Mouse (Mus musculus) heart, adult 8-10 months (tissue): ENCODE results near the gene Tmem253. TPM values are rescaled to one million over a fixed set of nuclear protein-coding genes. Genes with fewer than 3 reads are reported as not detected.
A peak's percentile ranks its signal among the peaks of the same experiment; 100 is the strongest.

Source experiments
- DNase-seq: peaks from one replicate; pipeline ENCODE4 v3.0.0; 2022; ENCODE audit warnings: low spot score
- total RNA-seq, 4 experiments: library from RNA; stranded (reverse); gene quantifications; 2 replicates each; pipeline ENCODE4 v1.2.4; 2022

Gene Tmem253
- total RNA-seq, 4 experiments from 2014 or later = 1.6 to 4.4 (median 2.5) TPM

DNA sequence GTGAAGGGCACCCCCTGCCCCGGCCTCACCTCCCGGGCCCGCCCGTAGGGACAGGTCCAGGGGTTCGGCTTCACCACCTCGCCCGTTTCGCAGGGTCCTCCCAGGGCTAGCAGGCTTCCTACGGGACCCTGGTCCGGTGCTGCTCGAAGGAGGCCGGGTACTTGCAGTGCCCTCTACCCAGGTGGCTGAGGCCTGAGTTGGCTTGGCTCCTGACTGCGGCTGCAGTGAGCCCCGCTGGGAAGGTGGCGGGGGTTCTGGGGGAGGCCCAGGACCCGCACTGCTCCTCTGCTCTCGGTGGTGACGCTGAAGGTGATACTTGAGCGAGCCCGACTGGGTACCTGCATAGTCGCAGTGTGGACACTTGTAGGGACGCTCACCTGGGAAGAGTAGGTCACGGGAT lies 8.7 kb upstream of the Tmem253 start:
- DNase-seq = no peak

DNA sequence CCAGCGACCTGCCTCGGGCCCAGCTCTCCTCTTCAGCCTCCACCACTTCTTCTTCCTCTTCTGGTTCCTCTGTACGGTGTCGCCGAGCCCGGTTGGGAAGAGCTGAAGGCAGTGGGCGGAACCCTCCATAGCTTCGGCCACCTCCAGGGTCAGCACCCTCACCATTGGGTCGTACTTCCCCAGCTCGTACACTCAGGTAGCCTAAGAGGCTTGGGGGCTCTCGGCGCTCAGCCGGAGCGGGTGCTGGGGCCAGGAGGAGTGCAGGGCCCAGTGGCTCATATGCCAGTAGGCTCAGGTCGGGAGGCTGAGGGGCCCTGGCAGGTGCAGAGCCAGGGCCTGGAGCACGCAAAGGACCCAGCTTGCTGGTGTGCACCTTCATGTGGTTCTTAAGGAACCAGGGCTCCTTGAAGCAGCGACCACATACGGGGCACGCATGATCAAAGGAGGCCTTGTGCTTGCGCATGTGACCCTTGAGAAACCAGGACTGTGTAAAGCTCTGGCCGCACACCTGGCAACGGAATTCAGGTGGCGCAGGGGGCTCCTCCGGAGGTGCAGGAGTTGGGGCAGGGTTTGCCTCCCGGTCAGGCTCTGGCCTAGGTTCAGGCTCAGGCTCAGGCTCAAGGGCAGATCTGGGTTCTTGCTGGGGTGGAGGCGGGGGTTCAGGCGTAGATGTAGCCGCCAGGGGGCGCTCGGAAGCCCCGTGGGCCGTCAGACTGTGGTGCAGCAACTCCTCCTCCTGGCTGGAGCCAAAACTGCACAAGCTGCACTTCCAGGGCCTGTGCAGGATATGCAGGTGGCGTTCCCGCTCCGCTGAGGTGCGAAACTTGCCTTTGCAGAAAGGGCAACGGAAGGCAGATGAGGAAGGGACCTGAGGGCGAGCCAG lies 6.9 kb upstream of the Tmem253 start:
- peak; percentile 88 for DNase-seq

DNA sequence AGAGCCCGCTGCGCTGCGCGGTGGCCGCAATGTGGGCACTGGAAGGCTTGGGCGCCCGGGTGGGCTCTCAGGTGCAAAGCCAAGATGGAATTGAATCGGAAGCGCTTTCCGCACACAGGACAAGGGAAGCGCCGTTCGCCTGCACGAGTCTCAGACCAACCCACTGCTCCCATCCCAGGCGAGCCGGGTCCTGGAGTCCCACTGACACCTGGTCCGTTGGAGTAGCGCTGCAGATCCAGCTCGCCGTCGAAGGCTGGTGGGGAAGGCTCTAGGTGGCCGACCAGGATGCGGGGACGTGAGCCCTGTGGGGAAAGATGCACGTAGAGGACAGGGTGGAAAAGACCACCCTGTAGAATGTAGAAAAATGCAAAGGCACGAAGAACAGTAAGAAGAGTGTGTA lies 6.1 kb upstream of the Tmem253 start:
- no peak for DNase-seq

DNA sequence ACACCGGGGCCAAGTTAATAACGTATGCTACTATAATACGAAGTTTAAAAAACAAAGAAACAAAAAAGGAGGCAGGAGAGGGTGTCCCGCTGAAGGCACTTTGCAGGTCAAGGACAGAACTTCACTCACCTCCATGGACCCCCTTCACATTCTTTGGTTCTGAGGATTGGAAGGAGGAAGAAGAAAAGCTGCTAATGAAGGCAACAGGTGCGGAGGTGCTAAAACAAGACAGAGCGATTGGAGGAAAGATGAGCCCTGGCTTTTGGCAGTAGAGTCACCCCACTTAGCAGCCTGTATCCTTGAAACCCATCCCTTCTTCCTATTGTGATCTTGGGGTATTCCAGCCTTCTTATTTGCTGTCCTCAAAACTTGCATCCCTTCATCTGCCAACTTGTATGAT lies 5.6 kb upstream of the Tmem253 start:
- DNase-seq = no peak

DNA sequence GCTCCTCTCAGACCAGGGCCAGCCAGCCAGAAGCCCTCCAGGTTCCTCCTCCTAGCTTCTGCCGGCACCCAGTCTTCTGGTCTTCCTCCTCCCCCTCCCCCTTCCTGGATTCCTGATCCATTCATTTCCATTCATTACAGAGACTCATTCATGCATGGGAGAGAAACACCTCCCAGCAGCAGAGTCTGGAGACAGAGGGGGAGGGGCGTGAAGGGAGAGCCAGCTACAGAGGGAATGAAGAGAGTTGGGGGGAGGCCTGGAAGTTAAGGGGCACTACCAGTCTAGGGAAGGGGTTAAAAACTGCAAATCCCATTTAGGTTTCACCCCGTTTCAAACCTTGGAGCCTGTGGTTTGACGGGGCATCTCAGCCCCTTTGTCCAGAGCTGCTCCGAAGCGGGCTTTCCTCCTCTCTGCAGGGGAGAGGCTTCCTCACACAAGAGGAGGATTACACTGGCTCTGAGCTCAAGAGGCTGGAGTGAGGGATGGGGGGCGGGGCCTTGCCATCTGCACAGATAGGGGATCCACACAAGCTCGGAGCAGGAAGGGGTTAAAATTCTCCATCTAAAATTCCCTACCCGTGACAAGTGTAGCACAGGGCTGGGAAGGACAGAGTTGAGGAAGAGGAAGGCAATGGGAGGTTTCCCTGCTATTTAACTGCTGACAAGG lies 4.9 kb upstream of the Tmem253 start:
- no peak for DNase-seq

DNA sequence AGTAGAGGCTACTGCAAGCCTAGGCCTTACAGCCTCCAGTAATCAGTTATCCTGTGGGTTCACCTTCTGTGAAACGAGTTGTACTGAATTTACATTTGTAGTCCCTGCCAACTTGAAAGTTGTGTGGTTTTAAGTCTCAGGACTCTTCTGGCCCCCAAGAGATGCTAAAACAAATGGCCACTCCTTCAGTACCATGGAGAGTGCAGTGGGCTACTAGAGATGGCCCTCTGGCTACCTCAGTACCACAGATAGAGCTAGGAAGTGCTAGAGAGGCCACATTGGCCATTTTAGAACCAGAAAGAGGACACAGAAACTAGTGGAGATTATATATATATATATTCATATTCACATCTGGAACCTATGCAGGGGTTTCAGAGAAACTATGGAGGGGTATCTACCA lies 3.8 kb upstream of the Tmem253 start:
- no peak for DNase-seq

DNA sequence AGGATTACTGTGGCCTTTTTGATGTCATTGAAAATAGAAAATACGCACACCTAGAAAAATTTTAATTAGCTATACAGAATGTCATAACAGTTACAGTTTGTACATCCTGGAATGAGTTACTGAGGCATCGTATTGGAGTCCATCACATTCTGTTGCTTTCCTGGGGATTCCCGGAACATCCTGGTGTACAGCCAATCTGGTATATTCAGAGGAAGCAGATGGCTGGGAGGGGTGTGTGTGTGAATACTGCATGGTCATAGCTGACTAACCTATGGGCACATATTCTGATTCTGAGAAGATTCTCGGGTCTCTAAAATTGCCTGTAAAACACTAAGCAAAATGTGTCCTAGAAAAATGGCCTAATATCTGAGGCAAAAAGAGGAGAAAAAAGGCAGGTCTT lies 3.4 kb upstream of the Tmem253 start:
- DNase-seq = no peak

DNA sequence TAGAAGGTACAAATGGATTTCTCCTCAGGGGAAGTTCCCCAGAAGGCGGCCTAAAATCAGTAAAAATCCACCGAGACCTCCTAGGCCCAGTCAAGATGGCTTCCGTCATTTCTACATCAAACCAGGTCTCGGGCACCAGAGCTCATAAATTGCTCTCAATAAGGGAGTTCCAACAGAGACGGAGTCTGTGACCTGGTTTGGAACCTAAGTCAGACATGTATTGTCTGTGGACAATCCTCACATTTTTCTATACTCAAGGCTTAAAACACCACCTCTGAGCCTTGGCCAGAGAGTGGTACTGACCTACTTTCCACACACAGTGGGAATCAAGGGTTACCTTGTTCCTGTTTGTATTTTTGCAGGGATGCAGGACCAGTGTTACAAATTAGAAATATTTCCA lies 2.9 kb upstream of the Tmem253 start:
- DNase-seq = no peak

DNA sequence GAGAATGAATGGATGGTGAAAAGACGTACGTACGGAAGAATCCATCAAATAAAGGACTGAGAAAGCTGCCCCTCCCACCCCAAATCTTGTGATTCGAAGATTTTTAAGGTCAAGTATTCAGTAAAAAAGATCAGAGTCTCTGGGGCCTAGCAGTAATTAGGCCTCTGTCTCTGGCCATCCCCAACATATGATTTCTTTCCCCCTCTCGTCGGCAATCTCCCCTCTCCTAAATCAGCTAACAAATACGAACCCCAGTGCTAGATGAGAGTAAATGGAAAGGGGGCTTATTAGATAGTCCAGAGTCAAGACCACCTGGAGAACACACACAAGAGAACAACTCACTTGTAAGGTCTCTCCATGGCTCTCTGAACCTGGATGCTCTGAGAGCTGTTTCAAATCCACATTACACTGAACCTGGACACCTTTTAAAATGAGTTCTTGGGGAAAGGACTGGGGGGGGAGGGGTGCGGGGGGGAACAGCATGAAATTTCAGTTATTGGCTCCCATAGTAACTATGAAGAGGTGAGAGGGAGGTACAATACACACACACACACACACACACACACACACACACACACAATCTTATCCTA lies 2.3 kb upstream of the Tmem253 start:
- DNase-seq = no peak

DNA sequence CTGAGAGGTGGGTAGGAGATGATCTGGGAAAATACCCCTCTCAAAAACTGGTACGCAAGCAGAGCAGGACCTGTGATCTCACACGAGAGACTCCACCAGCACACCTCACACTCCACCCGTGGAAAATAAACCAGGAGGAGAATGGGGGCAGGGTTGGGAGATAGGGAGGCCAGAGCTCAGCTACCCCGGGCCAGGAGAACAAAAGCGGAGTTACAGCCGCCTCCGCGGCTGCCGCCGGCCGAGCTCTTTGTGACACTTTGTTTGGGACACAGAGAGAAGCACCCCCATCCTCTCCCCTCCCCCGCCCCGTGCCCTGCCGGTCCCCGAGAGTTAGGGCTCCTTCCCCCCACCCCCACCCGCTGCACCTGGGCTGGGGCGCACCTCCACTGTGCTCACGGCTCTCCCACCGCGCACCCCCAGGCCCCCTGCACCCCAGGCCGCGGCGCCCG lies 1.7 kb upstream of the Tmem253 start:
- DNase-seq = no peak

DNA sequence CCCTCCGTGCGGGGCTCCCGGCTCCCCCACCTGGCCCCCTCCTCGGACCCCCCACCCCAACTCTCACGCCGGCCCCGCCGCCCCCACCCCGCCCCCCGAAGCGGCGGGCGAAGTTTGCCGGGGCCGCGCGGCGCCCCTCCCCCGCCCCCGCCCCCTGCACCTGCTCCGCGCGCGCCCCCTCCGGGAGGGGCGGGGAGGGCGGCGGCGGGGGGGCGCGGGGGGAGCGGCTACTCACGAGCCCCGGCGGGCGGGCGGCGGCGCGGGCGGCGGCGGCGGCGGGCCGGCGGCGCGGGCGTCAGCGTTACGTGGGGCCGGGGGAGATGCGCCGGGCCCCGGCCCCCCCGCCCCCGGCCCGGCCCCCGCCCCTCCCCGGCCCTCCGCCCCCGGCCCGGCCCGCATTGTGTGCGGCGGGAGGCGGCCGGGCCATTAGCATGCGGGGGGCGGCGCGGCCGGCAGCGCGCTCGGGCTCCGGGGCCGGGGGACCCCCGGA lies 1.1 kb upstream of the Tmem253 start:
- DNase-seq = no peak

DNA sequence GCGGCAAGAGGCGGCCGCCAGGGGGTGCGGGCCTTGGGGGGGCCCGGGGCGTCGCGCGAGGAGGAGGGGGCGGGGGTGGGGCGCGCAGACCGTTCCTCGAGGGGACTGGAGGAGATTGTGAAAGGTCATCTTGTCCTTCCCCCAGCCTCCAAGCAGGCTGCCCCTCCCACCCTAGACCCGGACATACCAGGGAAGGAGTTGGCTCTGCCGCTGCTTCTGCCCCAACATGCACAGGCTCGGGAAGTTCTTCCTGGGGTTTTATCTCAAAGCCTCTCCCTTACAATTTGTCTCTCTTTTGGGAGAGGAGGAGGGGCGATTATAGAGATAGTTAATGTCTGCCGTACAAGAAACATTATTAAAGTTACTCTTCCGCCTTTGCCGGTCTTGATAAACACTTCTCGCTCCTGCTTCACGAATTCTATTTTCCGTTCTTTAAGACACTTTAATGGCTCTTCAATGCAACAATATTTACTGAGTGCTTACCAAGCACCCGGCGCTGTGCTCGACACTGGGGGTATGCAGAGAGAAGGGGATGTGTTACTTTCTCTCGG lies 622 bp upstream of the Tmem253 start:
- peak; percentile 50 for DNase-seq

DNA sequence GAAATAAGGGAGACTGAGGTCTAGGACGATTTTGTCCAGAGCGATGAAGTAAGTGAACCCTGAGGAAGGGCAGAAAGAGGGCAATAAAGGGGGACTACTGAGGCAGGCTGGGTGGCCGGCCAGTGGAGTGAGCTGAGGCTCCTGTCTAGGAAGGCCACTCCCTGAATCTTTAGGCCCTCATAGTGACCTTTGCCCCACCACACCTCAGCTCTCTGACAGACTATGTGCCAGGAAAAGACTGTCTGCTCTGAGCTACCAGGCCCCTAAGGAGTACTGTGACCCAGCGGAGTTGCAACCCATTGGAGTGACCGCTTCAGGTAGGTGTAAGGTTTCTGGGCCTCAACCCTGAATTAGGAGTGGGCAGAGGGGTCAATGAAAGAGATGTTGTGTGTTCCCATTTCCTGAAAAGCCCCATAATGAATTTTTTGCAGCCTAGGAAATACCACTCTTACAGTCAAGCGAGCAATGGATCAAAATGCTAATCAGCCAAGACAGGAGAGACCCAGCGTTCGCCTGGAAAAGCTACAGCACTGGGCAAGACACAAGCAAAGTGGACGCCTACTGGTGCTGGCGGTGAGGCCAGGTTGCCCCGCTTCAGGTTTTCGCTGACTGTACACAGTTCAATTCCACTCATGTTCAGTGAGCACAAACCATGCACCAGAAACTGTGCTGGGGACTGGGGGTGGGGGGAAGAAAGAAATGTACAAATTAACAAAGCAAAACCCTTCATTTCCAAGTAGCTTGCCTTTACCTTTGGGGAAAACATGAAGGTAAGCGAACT lies 1.4 kb downstream of the Tmem253 start:
- DNase-seq = no peak

DNA sequence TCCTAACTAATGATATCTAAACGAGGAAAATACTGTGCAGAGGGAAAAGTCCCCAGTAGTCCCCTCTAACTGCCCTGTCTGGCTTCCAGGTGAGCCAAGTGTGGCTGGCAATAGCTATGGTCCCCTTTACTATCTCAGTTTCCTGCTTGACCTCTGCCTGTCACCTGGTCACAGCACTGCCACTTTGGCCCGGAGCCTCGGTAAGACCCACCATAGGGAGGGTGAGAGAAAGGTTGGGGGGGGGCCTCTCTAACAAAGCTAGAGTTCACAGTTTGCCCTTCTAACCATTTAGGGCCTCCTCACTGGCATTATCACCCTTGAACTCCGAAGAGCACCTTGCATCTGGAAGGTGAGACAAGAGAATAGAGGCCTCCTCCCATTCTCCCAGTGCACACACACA lies 2.2 kb downstream of the Tmem253 start:
- DNase-seq = no peak

DNA sequence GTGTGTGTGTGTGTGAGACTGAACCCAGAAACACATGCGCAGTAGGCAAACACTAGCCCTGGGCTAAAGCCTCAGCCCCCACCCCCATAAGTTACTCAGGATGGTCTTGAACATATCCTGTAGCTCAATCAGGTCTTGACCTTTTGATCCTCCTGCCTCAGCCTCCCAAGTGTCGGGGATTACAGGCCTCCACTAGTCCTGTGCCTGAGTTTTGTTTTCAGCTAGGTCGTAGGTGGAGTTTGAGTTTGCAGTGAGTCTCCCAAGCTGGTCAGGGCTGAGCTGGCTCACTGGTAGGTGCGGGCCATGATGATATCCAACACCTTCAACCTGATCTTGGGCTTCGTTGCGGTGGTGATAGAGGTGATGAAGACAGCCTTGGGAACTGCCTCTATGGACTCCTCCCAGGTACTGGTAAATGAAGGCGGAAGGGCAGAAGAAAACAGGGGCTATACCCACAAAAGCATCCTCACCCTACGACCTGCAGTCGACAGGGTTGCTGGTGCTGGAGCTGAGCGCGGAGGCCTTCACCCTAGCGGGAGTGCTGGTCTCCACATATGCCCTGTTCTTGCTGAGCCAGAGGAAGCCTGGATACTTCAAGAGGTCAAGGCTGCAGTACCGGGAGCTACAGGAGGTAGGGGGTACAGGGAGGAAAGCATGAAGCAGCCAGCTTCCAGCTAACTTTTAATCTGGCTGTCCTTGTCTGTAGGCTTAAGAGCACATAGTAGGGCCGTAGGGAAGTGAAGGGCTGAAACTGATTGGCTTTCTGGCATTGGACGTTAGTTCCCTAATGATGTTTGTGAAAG lies 3.0 kb downstream of the Tmem253 start:
- no peak for DNase-seq

DNA sequence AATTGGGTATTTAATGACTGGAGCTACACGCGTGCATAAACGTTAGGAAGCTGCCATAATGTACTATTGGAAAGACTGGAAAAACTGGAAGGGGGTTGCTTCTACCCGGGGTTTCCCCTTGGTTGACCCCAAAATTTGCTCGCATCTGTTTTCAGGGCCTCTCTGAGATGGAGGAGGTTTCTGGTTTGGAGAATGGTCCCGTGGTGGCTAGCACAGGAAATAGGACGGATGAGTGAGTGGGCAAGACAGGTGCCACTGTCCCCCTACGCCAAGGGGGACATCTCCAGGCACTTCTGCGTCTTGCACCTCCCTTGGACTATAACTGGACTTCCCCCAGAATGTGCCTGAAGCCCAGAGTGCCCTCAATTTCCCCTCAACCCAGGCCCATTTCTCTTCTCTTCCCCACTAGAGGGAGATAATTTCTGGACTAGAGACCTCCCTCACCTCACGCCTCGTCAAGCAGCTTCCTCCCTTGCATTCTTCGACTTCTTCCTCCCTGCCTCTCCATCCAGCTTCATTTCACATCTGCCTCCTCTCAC lies 3.7 kb downstream of the Tmem253 start:
- DNase-seq = no peak

DNA sequence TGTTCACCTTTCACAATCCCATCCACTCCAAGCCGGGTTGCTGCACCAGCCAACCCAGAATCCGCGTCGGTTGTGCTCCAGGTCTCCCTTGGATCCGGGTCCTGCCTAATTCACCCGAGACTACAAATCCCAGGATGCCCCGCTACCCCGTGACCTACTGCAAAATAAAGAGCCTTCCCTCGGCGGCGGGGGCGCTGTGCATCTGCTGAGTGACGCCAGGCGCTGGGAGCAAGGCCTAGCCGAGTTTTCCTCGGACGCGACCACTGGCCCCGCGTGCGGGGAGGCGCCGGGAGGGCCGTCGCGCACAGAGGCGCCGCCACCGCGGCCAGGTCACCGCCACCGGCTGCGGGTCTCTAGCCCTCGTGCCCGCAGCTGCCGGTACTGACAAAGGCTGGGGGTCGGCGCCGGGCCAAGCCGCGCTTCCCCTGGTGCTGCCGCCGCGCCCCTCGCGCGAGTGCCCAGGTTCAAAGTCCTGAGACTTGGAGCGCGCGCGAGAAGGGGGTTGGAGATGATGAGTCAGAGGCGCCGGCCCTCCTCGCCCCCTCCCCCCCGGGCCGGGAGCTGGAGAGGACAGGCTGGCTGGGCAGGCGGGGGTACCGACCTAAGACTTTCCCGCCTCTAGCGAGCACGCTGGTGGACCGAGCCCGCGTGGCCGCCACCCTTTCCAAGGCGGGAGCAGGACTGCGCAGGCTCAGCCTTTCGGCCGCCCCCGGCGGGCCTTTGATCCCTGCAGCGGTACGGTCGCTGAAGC lies 4.3 kb downstream of the Tmem253 start:
- DNase-seq = peak; percentile 97

DNA sequence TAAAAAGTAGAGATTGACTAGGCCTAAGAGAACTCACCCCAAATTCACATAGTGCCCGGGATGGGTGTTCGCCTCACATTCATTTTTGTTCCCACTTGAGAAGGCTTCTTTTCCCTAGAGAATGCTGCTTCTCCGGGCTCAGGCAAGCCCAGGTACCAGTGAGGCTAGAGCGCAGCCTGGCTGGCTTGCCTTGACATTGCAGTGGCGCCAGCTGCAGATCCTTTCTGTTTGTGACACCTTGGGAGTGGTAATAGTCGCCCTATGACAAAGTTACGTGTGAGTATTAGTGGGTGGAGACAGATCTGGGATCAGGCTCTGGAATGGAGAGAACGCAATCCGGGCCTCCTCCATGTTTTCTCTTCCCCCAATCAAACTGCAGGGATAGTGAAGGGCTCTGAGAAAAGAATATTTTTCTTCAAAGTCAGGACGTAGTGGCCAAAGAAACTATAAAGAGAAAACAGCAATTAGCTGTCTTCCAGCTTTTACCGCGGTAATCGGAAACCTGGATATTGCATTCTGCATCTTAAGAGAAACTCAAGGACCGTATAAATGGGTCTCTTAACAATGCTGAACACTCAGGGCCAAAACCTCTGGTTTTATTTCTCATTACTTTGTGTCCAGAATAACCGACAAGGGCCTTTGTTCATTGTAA lies 5.2 kb downstream of the Tmem253 start, which contains the start of gene Zfp219:
Gene Zfp219 (minus strand): TSS at position 248 of the 652 bp plus-strand sequence.
- peak; percentile 87 for DNase-seq

DNA sequence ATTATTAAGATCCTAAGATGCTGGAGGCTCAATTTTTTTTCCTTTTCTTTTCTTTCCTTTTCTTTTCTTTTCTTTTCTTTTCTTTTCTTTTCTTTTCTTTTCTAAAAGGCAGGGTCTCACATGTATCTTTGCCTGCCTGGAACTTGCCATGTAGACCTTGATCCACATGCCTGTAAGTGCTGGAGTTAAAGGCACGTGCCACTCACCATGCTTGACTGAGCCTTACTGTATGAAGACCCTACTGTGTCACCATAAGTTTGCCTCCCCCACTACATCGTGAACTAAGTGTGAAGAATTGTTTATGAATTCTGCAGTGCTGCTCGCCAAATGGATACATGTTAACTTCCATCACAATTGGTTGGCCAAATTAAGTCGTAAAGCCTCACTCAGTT lies 5.7 kb downstream of the Tmem253 start:
- DNase-seq = no peak
